Mouse (Mus musculus) liver, adult 2 months (tissue): Measurements from ENCODE around the gene Arhgap21. TPM values are rescaled to one million over a fixed set of nuclear protein-coding genes. Genes with fewer than 3 reads are reported as not detected.

ENCODE experiments used
- DNase-seq: peaks from one replicate; pipeline ENCODE4 v3.0.0-alpha.2; 2011; ENCODE audit warnings: low read depth, low spot score; ENCODE audit errors: extremely low read depth
- H3K27ac ChIP-seq: fragments of 200-500 bp; replicated peaks from 2 replicates; pipeline ENCODE4 v1.5.1; 2012; ENCODE audit warnings: low read depth, mild to moderate bottlenecking, control low read depth, inconsistent platforms, low read length; ENCODE audit not compliant: insufficient read depth
- H3K27me3 ChIP-seq: fragments of 200-500 bp; 2 replicates; pipeline ENCODE4 v1.6.1; 2012; ENCODE audit warnings: mild to moderate bottlenecking, moderate library complexity, low read length, inconsistent platforms; ENCODE audit not compliant: control insufficient read depth, insufficient read depth
- H3K36me3 ChIP-seq: fragments of 200-500 bp; 2 replicates; pipeline ENCODE4 v1.6.1; 2012; ENCODE audit warnings: low read length, inconsistent platforms; ENCODE audit not compliant: control insufficient read depth, insufficient read depth
- H3K4me1 ChIP-seq: fragments of 200-500 bp; 2 replicates; pipeline ENCODE4 v1.6.1; 2011; ENCODE audit warnings: low read length; ENCODE audit not compliant: control insufficient read depth, insufficient read depth
- H3K4me3 ChIP-seq: fragments of 200-500 bp; 2 replicates; pipeline ENCODE4 v1.5.1; 2011; ENCODE audit warnings: low read depth, mild to moderate bottlenecking, control low read depth, low read length, moderate library complexity; ENCODE audit not compliant: insufficient read depth
- H3K79me2 ChIP-seq: fragments of 200-500 bp; 2 replicates; pipeline ENCODE4 v1.6.1; 2012; ENCODE audit warnings: inconsistent platforms, mild to moderate bottlenecking, low read length, moderate library complexity; ENCODE audit not compliant: control insufficient read depth, insufficient read depth
- H3K9ac ChIP-seq: fragments of 200-500 bp; 2 replicates; pipeline ENCODE4 v1.6.1; 2012; ENCODE audit warnings: low read depth, mild to moderate bottlenecking, control low read depth, inconsistent platforms, low read length
- CTCF ChIP-seq: fragments of 200-500 bp; IDR thresholded peaks from 2 replicates; pipeline ENCODE4 v1.5.1; 2011; ENCODE audit warnings: low read depth, low read length, control low read depth
- POLR2A ChIP-seq: fragments of 200-500 bp; IDR thresholded peaks from 2 replicates; pipeline ENCODE4 v1.6.1; 2011; ENCODE audit warnings: low read length, control low read depth; ENCODE audit not compliant: insufficient read depth; ENCODE audit errors: extremely low read depth
- WGBS: fragments of 180-500 bp; shearing (Covaris S2); methylation state at CpG from one replicate; pipeline ENCODE4 v1.1.7; 2018; 5-methylcytosine and 5-hydroxymethylcytosine counted together
- polyA plus RNA-seq: library from polyadenylated mRNA; depleted of rRNA; stranded (reverse); fragments of >200 nt; gene quantifications from 2 replicates; pipeline ENCODE4 v1.2.3, GENCODE M21; 2012
- total RNA-seq: library from RNA; depleted of rRNA; stranded (reverse); fragments of >200 nt; gene quantifications from 2 replicates; pipeline ENCODE4 v1.2.3, GENCODE M21; 2014

The Arhgap21 gene
- total and polyA plus RNA-seq, 2 experiments = 7.2 to 19.2 TPM

- DNase-seq = no peak
- no peak overlapping the region for H3K4me3 ChIP-seq
- peaks cover 26% of the 10 kb centered on the region for H3K4me1 ChIP-seq
- no peaks in the 10 kb centered on the region for H3K27me3 ChIP-seq
- no peak overlapping the region for H3K27ac ChIP-seq
- TF ChIP-seq CTCF (no peak), POLR2A (no peak)
- H3K36me3 ChIP-seq = no peaks in the 10 kb centered on the region
- peaks cover 18% of the 10 kb centered on the region for H3K79me2 ChIP-seq
- H3K9ac ChIP-seq = no peak overlapping the region
Measured at GRCm38 (mm10) chr2:20964461-20964860, 4.2 kb downstream of the Arhgap21 start.

DNA sequence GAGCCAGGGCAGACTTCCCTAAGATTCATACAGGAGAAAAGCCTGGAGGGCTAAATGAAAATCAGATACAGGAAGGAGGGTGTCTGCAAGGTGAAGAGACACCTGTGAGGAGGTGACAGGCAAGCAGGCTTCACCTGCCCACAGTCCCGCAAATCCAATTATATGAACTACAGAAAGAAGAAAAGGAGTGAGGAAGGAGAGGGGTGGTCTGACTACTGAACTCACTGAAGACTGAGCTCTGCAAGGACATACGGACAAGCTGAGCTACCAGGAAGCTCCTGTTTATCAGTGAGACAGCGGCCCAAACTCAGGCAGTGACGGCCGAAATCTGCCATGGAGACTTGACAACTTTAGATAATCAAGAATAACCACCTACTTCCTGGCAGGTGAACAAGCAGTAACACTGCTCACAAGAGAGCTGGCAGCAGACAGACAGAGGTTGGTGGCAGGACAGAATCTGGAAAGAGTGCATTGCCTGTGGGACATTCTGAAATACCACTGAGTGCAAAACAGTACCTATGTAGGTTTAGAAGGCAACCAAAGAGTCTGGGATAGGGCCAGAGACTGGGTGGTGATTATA lies 5.4 kb downstream of the Arhgap21 start:
- Histone ChIP-seq H3K27ac (no peak overlapping the region), H3K79me2 (peaks cover 25% of the 10 kb centered on the region), H3K4me3 (no peak overlapping the region), H3K27me3 (no peaks in the 10 kb centered on the region), H3K4me1 (peaks cover 28% of the 10 kb centered on the region), H3K9ac (no peak overlapping the region), H3K36me3 (no peaks in the 10 kb centered on the region)
- WGBS = 66% methylated on average over 5 of the region's 5 CpGs
- DNase-seq = no peak
- TF ChIP-seq CTCF = no peak
- TF ChIP-seq POLR2A = no peak

- H3K36me3 ChIP-seq = no peaks in the 10 kb centered on the region
- H3K9ac ChIP-seq = no peak overlapping the region
- no peak for DNase-seq
- WGBS = 12% methylated on average over 2 of the region's 2 CpGs
- no peaks in the 10 kb centered on the region for H3K27me3 ChIP-seq
- no peak overlapping the region for H3K27ac ChIP-seq
- no peak overlapping the region for H3K4me3 ChIP-seq
- H3K79me2 ChIP-seq = peaks cover 29% of the 10 kb centered on the region
- H3K4me1 ChIP-seq = peaks cover 28% of the 10 kb centered on the region
- TF ChIP-seq POLR2A = no peak
- TF ChIP-seq CTCF = no peak
Measured at GRCm38 (mm10) chr2:20962284-20962683, 6.4 kb downstream of the Arhgap21 start.

GRCm38 (mm10) chr2:20961825-20962224 lies 6.9 kb downstream of the Arhgap21 start:
- Histone ChIP-seq H3K27ac (no peak overlapping the region), H3K9ac (no peak overlapping the region), H3K79me2 (peaks cover 31% of the 10 kb centered on the region), H3K27me3 (no peaks in the 10 kb centered on the region), H3K36me3 (no peaks in the 10 kb centered on the region), H3K4me1 (peaks cover 26% of the 10 kb centered on the region), H3K4me3 (no peak overlapping the region)
- 6% methylated on average over 6 of the region's 6 CpGs for WGBS
- DNase-seq = peak; percentile 50
- TF ChIP-seq CTCF (no peak), POLR2A (no peak)

DNA sequence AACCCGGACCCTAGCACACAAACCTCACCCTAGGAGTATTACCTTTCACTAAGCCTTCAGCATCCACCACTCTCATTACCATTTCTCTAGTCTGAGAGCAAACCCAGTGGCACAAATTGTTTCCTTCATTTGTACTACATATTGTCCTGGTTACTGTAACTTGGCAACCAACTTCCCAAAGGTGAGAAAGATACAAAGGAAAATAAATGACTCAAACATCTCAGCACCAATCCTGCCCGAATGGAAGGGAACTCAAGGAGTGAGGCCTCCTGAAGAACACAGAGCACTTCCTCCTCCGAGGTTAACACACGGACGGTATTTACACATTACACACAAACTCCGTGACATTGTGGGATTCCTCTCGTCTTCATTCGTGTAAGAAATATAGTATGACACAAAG lies 7.4 kb downstream of the Arhgap21 start:
- peaks cover 22% of the 10 kb centered on the region for H3K4me1 ChIP-seq
- 33% methylated on average over 8 of the region's 8 CpGs for WGBS
- no peak overlapping the region for H3K27ac ChIP-seq
- no peaks in the 10 kb centered on the region for H3K27me3 ChIP-seq
- DNase-seq = no peak
- TF ChIP-seq POLR2A (no peak), CTCF (no peak)
- no peak overlapping the region for H3K4me3 ChIP-seq
- H3K36me3 ChIP-seq = no peaks in the 10 kb centered on the region
- H3K79me2 ChIP-seq = peaks cover 34% of the 10 kb centered on the region
- no peak overlapping the region for H3K9ac ChIP-seq

GRCm38 (mm10) chr2:20960668-20961035 lies 8.0 kb downstream of the Arhgap21 start:
- TF ChIP-seq POLR2A (no peak), CTCF (no peak)
- Histone ChIP-seq H3K27me3 (no peaks in the 10 kb centered on the region), H3K4me1 (peaks cover 18% of the 10 kb centered on the region), H3K79me2 (peaks cover 38% of the 10 kb centered on the region), H3K27ac (no peak overlapping the region), H3K9ac (no peak overlapping the region), H3K36me3 (no peaks in the 10 kb centered on the region), H3K4me3 (no peak overlapping the region)
- no peak for DNase-seq
- 47% methylated on average over 8 of the region's 8 CpGs for WGBS
